Mouse (Mus musculus): ENCODE results near the gene 2510002D24Rik. TPM values are rescaled to one million over a fixed set of nuclear protein-coding genes. Genes with fewer than 3 reads are reported as not detected.

2510002D24Rik gene
- polyA plus RNA-seq (2015; fragmentation: Illumina TruSeq; extraction: RNeasy Lipid Tissue Mini Kit (QIAGEN cat#74804); ENCODE audit: insufficient read depth, low replicate concordance): 38.5 TPM

DNA sequence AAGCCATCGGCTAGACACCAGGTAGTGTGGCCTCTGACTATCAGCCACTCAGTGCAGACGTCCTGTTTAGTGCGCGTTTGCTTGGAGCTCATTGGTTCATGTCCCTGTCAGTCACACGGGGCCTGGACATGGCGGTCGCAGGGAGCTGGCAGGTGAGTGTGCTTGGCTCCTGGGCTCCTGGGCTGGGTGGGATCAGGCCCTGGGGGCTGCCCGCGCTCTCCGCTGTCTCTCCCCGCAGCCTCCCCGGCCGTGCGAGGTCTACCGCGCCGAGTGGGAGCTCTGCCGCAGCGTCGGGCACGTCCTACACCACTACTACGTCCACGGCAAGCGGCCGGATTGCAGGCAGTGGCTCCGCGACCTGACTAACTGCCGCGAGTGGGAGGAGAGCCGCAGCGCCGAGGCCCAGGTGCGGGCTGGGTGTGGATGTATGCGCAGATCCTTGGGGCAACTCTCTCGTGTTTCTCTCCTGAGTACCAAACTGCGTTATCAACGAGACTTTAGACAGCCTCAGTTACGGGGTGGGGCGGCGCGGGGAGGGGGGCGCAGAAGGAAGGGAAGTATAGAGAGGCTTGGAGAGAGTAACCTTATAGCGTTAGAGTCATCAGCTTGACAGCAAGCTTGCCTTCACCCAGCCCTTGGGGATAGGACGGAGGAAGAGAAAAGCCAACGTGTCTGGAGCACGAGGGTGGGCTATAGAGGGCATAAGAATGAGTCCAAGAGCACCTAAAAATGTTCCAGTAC is at the start of gene 2510002D24Rik, which contains the start of gene Gm28539:
Gene 2510002D24Rik (plus strand): TSS at position 111 of the 741 bp plus-strand sequence.
Gene Gm28539 (plus strand): TSS at position 117 of the 741 bp plus-strand sequence.

DNA sequence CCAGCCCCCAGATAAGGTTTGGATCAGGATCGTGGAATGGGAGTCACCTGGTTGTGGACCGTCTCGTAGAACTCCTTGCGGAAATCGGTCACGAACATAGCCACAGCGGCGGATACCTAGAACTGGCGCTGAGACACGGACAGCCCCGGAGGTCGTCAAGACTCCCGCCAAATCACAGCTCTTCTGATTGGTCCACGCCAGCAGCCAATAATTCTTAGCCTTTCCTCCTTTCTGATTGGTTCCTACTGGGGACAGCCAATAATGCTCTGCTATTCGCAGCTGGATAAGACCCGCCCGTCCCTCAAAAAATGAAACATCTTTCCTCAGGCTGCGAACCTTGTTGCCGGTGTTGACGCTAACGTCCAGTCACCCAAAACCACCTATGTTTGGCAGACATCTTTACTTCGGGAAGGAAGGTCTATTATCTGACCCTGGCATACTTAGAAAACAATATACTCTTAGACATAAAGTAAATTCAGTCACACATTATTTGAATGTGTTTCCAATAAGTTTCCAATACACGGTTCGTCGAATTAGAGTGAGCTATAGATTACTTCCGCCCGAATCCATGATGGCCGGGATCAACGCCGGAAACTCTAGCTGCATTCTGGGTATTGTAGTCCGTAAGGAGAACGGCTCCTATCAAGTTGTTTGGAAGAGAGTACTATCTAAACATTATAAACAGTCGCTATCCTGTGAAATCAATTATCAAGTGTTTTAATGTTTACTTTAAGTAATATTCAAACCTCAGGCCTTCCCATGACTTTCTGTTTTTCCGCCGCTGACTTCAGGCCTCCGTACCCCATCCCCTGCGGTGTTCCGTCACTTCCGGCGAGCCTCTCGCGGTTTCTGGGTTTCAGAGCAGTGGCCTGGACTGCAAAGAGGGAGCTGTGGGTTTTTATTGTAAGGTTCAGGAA is 24.7 kb upstream of the 2510002D24Rik start, which contains the start of the genes Ufd1 and Cdc45:
Gene Ufd1 (plus strand): TSS at position 312 of the 917 bp plus-strand sequence.
Gene Cdc45 (minus strand): TSS at position 520 of the 917 bp plus-strand sequence.

GRCm38 (mm10) chr16:18876442-18877308 is 40.3 kb downstream of the 2510002D24Rik start, which contains the start of the genes Mrpl40 and Hira:
TSS of gene Mrpl40 (minus strand) at chr16:18876862.
TSS of gene Hira (plus strand) at chr16:18877037.

Other genes with a start within 250 kb of the 2510002D24Rik start
- not detected for gene Tbx1, start 245.9 kb upstream of the 2510002D24Rik start, polyA plus RNA-seq (2015; fragmentation: Illumina TruSeq; extraction: RNeasy Lipid Tissue Mini Kit (QIAGEN cat#74804); ENCODE audit: insufficient read depth, low replicate concordance)
- gene Gp1bb, start 214.2 kb upstream of the 2510002D24Rik start, polyA plus RNA-seq (2015; fragmentation: Illumina TruSeq; extraction: RNeasy Lipid Tissue Mini Kit (QIAGEN cat#74804); ENCODE audit: insufficient read depth, low replicate concordance): 0.77 TPM
- gene Gm49601, start 210.2 kb upstream of the 2510002D24Rik start, polyA plus RNA-seq (2015; fragmentation: Illumina TruSeq; extraction: RNeasy Lipid Tissue Mini Kit (QIAGEN cat#74804); ENCODE audit: insufficient read depth, low replicate concordance): 0.68 TPM
- 1.4 TPM for gene Sept5, start 206.6 kb upstream of the 2510002D24Rik start, polyA plus RNA-seq (2015; fragmentation: Illumina TruSeq; extraction: RNeasy Lipid Tissue Mini Kit (QIAGEN cat#74804); ENCODE audit: insufficient read depth, low replicate concordance)
- 11.5 TPM for gene Cldn5, start 59.7 kb upstream of the 2510002D24Rik start, polyA plus RNA-seq (2015; fragmentation: Illumina TruSeq; extraction: RNeasy Lipid Tissue Mini Kit (QIAGEN cat#74804); ENCODE audit: insufficient read depth, low replicate concordance)
- 116 TPM for gene Ufd1, start 24.8 kb upstream of the 2510002D24Rik start, polyA plus RNA-seq (2015; fragmentation: Illumina TruSeq; extraction: RNeasy Lipid Tissue Mini Kit (QIAGEN cat#74804); ENCODE audit: insufficient read depth, low replicate concordance)
- gene Cdc45, start 24.6 kb upstream of the 2510002D24Rik start, polyA plus RNA-seq (2015; fragmentation: Illumina TruSeq; extraction: RNeasy Lipid Tissue Mini Kit (QIAGEN cat#74804); ENCODE audit: insufficient read depth, low replicate concordance): 8.2 TPM
- not detected for gene Gm28539, start within 50 bp of the 2510002D24Rik start, polyA plus RNA-seq (2015; fragmentation: Illumina TruSeq; extraction: RNeasy Lipid Tissue Mini Kit (QIAGEN cat#74804); ENCODE audit: insufficient read depth, low replicate concordance)
- 58.6 TPM for gene Mrpl40, start 40.3 kb downstream of the 2510002D24Rik start, polyA plus RNA-seq (2015; fragmentation: Illumina TruSeq; extraction: RNeasy Lipid Tissue Mini Kit (QIAGEN cat#74804); ENCODE audit: insufficient read depth, low replicate concordance)
- 36.9 TPM for gene Hira, start 40.5 kb downstream of the 2510002D24Rik start, polyA plus RNA-seq (2015; fragmentation: Illumina TruSeq; extraction: RNeasy Lipid Tissue Mini Kit (QIAGEN cat#74804); ENCODE audit: insufficient read depth, low replicate concordance)